Mouse (Mus musculus) midbrain, embryonic 16.5 days (tissue): ENCODE measurements around the gene D1Pas1. TPM values are rescaled to one million over a fixed set of nuclear protein-coding genes. Genes with fewer than 3 reads are reported as not detected.

Source experiments
- ATAC-seq: fragments of 200-750 bp; cut with Nextera tagmentation; 2 replicates; pipeline ENCODE4 v1.8.0; 2017; ENCODE audit warnings: moderate TSS enrichment
- H3K27ac ChIP-seq: fragments of 300-500 bp; sonication (generic); 2 replicates; pipeline ENCODE4 v1.5.1; 2014; ENCODE audit warnings: mild to moderate bottlenecking, low read length, mixed read lengths
- H3K27me3 ChIP-seq: fragments of 300-500 bp; sonication (generic); 2 replicates; pipeline ENCODE4 v1.6.1; 2014; ENCODE audit warnings: low read depth, low read length, mixed read lengths; ENCODE audit not compliant: control insufficient read depth, insufficient read depth
- H3K36me3 ChIP-seq: fragments of 300-500 bp; sonication (generic); 2 replicates; pipeline ENCODE4 v1.6.1; 2014; ENCODE audit warnings: mild to moderate bottlenecking, low read length, moderate library complexity, mixed read lengths; ENCODE audit not compliant: control insufficient read depth, insufficient read depth
- H3K4me1 ChIP-seq: fragments of 300-500 bp; sonication (generic); 2 replicates; pipeline ENCODE4 v1.6.1; 2014; ENCODE audit warnings: mild to moderate bottlenecking, low read length, mixed read lengths; ENCODE audit not compliant: control insufficient read depth, insufficient read depth
- H3K4me2 ChIP-seq: fragments of 300-500 bp; sonication (generic); 2 replicates; pipeline ENCODE4 v1.6.1; 2014; ENCODE audit warnings: mild to moderate bottlenecking, low read length, mixed read lengths
- H3K4me3 ChIP-seq: fragments of 300-500 bp; sonication (generic); 2 replicates; pipeline ENCODE4 v1.5.1; 2014; ENCODE audit warnings: low read depth, mild to moderate bottlenecking, low read length, moderate library complexity, mixed read lengths
- H3K9ac ChIP-seq: fragments of 300-500 bp; sonication (generic); 2 replicates; pipeline ENCODE4 v1.6.1; 2014; ENCODE audit warnings: low read depth, low read length, mixed read lengths
- H3K9me3 ChIP-seq: fragments of 300-500 bp; sonication (generic); replicated peaks from 2 replicates; pipeline ENCODE4 v1.6.1; 2014; ENCODE audit warnings: mild to moderate bottlenecking, low read length, mixed read lengths; ENCODE audit not compliant: control insufficient read depth, poor library complexity, severe bottlenecking
- WGBS: fragments of 180-500 bp; shearing (Covaris S2); extraction: QIAGEN DNeasy Blood & Tissue Kit; methylation state at CpG from one replicate; pipeline ENCODE4 v1.1.7; 2014; 5-methylcytosine and 5-hydroxymethylcytosine counted together
- polyA plus RNA-seq: library from polyadenylated mRNA; unstranded; fragments of >200 nt; fragmentation: Nextera tagmentation; extraction: Ambion mirVana; gene quantifications from 2 replicates; pipeline ENCODE4 v1.2.1, GENCODE M21; 2015

The D1Pas1 gene
- polyA plus RNA-seq, 1 experiment from 2014 or later, result 0.13 TPM

DNA sequence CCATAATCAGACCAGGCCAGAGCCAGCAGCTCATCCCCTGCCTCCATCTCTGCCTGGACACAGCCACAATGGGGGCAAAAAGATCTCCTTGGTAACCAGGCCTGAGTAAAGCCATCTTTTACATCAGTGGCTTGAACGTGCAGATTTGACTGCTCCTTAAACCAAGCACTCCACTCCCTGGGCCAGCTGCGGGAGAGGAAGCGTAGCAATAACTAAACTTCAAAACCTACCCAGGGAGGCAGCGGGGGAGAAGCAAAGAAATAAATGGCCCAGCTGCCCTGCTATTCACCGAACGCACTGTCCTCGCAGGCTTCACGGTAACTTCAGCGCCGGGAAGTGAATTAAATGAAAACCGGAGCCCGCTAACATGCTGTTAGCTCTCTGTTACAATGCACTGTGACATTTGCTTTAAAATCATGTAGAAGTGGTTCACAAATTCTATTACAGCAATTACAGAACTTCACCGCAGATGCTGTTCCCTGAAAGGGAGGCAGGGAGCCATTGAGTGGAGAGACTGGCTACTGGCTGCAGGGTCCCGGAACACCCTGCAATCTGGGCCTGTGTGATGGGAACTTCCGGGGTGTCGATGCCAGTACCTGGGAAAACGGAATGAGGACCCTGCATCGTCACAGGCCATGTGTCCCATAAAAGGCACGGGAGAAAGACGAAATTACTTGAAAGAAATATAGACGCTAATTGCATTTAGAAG is 30.5 kb downstream of the D1Pas1 start:
- 47% methylated on average over 21 of the region's 21 CpGs for WGBS
- 0 out of 2 replicates have a peak, but pooled peaks have one; percentile 32 for ATAC-seq

DNA sequence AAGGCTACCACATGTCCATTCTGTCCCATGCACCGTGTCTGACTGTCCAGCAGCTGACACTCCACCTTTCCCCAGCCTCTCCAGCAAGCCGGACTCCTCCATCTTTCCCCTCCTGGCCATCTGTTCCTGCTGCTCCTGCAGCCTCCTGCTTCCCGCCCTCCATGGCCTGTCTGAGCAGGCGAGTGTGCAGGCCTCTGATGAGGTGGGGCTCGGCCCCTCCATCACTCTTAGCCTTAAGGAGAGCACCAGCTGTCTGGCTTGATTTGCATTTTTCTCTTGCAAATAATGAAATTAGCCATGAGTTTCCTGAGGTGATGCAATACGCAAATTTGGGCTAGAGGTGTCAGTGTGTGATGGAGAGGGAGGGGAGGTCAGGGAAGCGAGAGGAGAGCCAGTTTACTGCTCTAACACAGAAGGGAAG is 36.2 kb downstream of the D1Pas1 start:
- 55% methylated on average over 7 of the region's 7 CpGs for WGBS
- H3K36me3 ChIP-seq, result no peaks in the 10 kb centered on the region
- H3K9ac ChIP-seq, result no peak overlapping the region
- H3K4me3 ChIP-seq, result no peak overlapping the region
- H3K4me1 ChIP-seq, result no peaks in the 10 kb centered on the region
- H3K4me2 ChIP-seq, result no peak overlapping the region
- H3K27ac ChIP-seq, result no peak overlapping the region
- H3K9me3 ChIP-seq, result no peaks in the 10 kb centered on the region
- ATAC-seq, result no peak
- no peaks in the 10 kb centered on the region for H3K27me3 ChIP-seq

More for the DNA sequence above, 30.5 kb downstream of the D1Pas1 start:
- H3K27ac ChIP-seq, result no peak overlapping the region
- no peaks in the 10 kb centered on the region for H3K9me3 ChIP-seq
- H3K4me1 ChIP-seq, result no peaks in the 10 kb centered on the region; the same call in 1 of the 2 replicates
- H3K9ac ChIP-seq, result no peak overlapping the region
- no peak overlapping the region for H3K4me3 ChIP-seq
- H3K36me3 ChIP-seq, result no peaks in the 10 kb centered on the region
- H3K4me2 ChIP-seq, result peak overlapping the region; percentile 2; the same call in 1 of the 2 replicates
- H3K27me3 ChIP-seq, result no peaks in the 10 kb centered on the region

DNA sequence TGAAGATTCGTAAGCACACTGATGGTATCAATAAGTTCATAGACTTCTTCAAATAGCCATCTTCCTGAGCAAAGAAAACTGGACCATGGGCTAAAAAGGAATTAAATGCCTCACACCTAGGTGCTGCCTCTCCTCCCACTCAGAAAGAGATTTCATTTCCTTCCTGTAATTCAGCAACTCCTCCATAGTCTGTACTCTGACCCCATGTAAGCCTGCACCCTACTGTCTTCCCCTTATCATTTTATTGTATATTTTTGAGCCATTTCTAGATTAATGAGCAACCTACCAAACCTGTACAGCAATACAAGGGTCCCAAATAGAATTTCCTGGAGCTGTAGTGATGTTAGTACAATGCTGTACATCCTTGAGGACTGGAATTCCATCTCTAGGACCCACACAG is 37.1 kb downstream of the D1Pas1 start:
- Histone ChIP-seq H3K27ac (no peak overlapping the region), H3K27me3 (no peaks in the 10 kb centered on the region), H3K9me3 (no peaks in the 10 kb centered on the region), H3K4me2 (no peak overlapping the region), H3K4me3 (no peak overlapping the region), H3K36me3 (no peaks in the 10 kb centered on the region), H3K4me1 (no peaks in the 10 kb centered on the region), H3K9ac (no peak overlapping the region)
- no peak for ATAC-seq
- WGBS, result 96% methylated on average over 1 of the region's 1 CpGs

DNA sequence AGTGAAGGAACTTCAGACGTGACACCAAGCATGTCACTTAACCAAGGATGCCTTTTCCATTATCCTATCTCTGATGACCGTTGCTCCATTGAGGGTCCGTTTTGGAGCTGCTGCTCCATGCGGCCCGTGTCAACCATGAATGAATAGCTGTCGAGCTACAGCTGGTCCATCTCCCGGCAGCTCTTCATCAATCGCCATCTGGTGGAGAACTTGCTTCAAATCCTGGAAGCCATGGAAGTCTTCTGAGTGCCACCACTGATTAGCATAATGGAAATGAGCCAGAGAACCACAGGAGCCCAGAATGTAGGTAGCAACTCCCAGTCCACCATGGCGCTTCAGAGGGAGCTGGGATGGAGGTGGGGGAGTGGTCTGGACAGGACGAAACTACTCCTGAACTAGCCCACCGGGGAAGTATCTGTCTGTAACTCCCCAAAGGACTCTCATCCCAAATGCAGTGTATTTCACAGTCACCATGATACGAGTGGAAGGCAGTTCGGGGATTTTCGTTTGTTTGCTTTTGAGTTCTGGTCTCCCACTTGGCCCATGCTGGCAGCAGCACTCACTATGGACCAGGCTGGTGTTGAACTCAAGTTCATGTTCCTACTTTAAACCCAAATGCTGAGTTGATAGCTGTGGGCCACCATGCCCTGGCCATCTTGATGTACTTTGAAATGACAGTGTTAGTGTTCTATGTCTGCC is 39.2 kb downstream of the D1Pas1 start:
- ATAC-seq, result no peak

DNA sequence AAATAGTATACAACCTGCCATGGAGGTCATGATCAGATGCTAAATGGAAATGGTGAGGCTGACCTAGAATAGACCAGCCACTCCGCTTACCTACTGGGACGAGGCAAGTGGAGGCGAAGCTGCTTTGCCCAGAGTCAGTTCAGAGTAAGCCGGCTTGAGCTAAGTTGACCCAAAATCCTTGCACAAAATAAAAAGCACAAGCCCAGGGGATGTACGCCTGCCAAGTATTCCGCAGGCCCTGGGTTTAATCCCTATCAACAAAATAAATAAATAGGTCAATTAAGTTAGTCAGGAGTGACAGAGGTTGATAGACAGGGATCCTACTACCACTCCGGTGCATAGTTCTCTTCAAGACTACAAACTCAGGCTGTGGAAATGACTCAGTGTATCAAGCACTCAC is 41.0 kb downstream of the D1Pas1 start:
- 79% methylated on average over 7 of the region's 7 CpGs for WGBS
- no peaks in the 10 kb centered on the region for H3K36me3 ChIP-seq
- H3K27me3 ChIP-seq, result no peaks in the 10 kb centered on the region
- H3K4me3 ChIP-seq, result no peak overlapping the region
- no peak for ATAC-seq
- no peaks in the 10 kb centered on the region for H3K9me3 ChIP-seq
- no peak overlapping the region for H3K9ac ChIP-seq
- no peak overlapping the region for H3K4me2 ChIP-seq
- H3K27ac ChIP-seq, result no peak overlapping the region
- no peaks in the 10 kb centered on the region for H3K4me1 ChIP-seq

More for the DNA sequence above, 39.2 kb downstream of the D1Pas1 start:
- Histone ChIP-seq H3K9ac (no peak overlapping the region), H3K9me3 (no peaks in the 10 kb centered on the region), H3K4me1 (no peaks in the 10 kb centered on the region), H3K27ac (no peak overlapping the region), H3K36me3 (no peaks in the 10 kb centered on the region), H3K4me3 (no peak overlapping the region), H3K4me2 (no peak overlapping the region), H3K27me3 (no peaks in the 10 kb centered on the region)
- WGBS, result 89% methylated on average over 14 of the region's 14 CpGs

DNA sequence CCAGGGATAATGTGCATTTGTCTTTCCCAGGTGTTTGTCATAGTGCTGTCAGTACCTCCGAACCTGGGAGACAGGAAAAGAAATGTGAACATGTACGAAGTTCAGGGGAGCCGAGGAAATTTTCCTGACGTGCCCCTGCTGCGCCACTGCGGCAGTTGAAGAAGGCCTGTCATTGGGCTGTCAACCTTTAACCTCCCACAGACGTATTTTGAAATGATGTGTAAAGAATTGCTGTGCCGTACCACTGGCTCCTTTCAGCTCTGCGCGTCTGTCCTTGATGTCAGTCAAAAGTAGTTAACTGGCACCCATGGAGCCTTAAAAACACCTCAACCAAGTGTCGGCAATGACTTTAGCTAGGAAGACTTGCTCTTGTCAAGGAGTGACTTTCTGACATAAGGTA is 42.9 kb downstream of the D1Pas1 start:
- Histone ChIP-seq H3K4me1 (no peaks in the 10 kb centered on the region), H3K4me3 (no peak overlapping the region), H3K4me2 (no peak overlapping the region), H3K9ac (no peak overlapping the region), H3K27me3 (no peaks in the 10 kb centered on the region), H3K36me3 (no peaks in the 10 kb centered on the region), H3K9me3 (no peaks in the 10 kb centered on the region), H3K27ac (no peak overlapping the region)
- no peak for ATAC-seq
- 72% methylated on average over 11 of the region's 11 CpGs for WGBS

DNA sequence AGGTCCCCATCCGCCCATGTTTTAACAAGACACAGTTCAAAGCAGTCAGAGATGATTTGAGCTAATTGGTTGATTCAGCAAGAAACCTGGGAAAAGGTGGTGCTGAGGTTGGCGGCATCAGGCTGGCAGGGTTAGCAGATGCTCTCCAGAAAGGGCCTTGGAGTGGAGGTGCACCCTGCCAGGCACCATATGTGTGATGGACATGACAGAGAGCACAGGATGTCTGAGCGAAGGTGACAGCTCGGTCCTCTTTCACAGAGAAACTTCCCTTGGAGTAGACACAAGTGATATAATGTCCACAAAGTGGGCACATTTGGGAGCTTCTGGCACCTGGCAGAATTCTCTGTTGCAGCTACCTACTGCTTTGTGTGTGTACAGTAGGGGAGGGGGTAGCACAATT is 44.4 kb downstream of the D1Pas1 start:
- ATAC-seq, result no peak
- 82% methylated on average over 4 of the region's 4 CpGs for WGBS
- Histone ChIP-seq H3K9me3 (no peaks in the 10 kb centered on the region), H3K27me3 (no peaks in the 10 kb centered on the region), H3K4me3 (no peak overlapping the region), H3K9ac (no peak overlapping the region), H3K4me2 (no peak overlapping the region), H3K36me3 (no peaks in the 10 kb centered on the region), H3K27ac (no peak overlapping the region), H3K4me1 (no peaks in the 10 kb centered on the region)

DNA sequence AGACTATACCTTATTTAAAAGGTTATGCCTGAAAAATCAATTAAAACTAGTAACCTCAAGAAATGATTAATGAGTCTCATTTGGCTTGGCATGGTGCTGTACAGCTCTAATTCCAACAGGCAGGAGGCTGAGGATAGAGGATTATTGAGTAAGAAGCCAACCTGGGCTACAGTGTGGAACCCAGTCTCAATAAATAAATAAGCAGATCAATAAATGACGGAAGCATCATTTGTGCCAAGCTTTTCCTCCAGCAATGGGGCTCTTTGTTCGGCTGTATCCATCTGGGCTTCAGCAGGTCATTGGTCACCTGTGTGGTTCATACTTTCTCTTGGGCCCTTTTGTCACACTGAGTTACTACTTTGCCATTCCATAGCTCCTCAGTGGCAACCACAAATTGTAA is 46.9 kb downstream of the D1Pas1 start:
- H3K9ac ChIP-seq, result no peak overlapping the region
- H3K4me3 ChIP-seq, result no peak overlapping the region
- WGBS, result 93% methylated on average over 2 of the region's 2 CpGs

DNA sequence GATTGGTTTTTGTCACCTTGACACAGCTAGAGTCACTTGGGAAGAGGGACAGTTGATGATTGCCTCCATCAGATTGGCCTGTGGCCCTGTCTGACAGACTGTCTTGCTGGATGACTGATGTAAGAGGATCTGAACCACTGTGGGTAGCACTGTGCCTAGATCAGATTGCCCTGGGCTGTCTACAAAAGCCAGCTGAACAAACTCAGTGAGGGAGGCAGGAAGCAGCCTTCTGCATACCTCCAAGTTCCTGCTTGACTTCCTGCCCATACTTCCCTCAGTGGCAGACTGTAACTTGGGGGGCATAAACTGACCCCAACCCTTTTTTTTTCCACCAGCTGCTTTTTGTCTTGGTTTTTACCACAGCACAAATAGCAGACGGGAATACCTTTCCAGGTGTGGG is 48.5 kb downstream of the D1Pas1 start:
- H3K4me2 ChIP-seq, result no peak overlapping the region
- H3K27me3 ChIP-seq, result no peaks in the 10 kb centered on the region
- no peak overlapping the region for H3K4me3 ChIP-seq
- H3K9me3 ChIP-seq, result no peaks in the 10 kb centered on the region
- no peak overlapping the region for H3K9ac ChIP-seq
- no peak for ATAC-seq
- 91% methylated on average over 1 of the region's 1 CpGs for WGBS
- H3K36me3 ChIP-seq, result no peaks in the 10 kb centered on the region
- no peak overlapping the region for H3K27ac ChIP-seq
- no peaks in the 10 kb centered on the region for H3K4me1 ChIP-seq

More for the DNA sequence above, 46.9 kb downstream of the D1Pas1 start:
- H3K27ac ChIP-seq, result no peak overlapping the region
- H3K4me1 ChIP-seq, result no peaks in the 10 kb centered on the region
- no peak overlapping the region for H3K4me2 ChIP-seq
- no peaks in the 10 kb centered on the region for H3K36me3 ChIP-seq
- no peak for ATAC-seq
- no peaks in the 10 kb centered on the region for H3K27me3 ChIP-seq
- H3K9me3 ChIP-seq, result no peaks in the 10 kb centered on the region
